Mouse (Mus musculus) monocyte, adult 5-6 weeks (primary cell): ENCODE results near the gene Mknk2. TPM values are rescaled to one million over a fixed set of nuclear protein-coding genes. Genes with fewer than 3 reads are reported as not detected.

Source experiments
- ATAC-seq: fragments of 153-309, 156-312 bp; replicated peaks from 2 replicates; pipeline ENCODE4 v1.8.0; 2017; ENCODE audit warnings: mild to moderate bottlenecking; ENCODE audit not compliant: low TSS enrichment, insufficient number of reproducible peaks, severe bottlenecking, poor library complexity, low FRiP score
- total RNA-seq: library from RNA; stranded (forward); fragments of 200-1000, 200-491, 200-594 nt; gene quantifications from 3 replicates; pipeline ENCODE4 v1.2.3, GENCODE M21; 2017

The Mknk2 gene
- total RNA-seq, 1 experiment from 2014 or later, result 94.0 TPM

DNA sequence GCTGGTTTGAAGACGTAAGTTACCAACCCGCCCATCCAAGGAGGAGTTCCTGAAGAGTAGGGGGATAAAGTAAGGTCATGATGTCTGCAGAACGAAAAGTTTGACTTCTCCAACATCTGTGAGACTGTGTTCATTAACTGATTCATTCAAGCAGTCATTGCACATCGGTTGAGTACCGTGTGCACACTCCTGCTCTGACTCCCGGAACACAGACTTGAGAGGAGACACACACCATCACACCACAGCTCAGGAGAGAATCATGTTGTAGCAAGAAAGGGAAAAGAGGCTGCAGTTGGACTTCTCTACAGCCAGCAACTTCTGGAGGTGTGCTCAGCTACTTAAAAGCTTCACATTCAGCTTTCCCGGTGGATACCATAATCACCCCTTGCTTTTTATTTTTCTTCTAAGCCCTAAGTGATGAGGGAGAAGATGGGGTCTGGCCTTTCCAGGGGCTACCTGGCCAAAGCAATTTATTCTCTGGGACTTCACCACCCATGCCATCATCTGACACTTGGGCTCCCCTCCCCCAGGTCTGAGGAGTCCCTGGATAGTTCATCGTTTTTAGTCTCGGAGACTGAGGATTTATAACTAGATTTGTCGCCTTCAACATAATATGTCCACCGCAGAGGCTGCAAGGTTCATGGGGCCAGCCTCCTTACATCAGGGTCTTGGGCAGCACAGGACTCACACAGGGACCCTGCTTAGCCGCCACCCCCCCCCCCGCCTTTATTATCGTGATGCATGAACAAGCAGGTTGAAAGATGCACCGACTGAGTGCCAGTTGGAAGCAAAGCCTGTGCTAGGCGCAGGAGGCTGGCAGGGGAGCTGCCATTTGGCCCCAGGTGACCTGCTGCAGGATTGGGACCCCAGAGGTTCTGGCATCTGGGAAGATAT lies 56.9 kb downstream of the Mknk2 start:
- ATAC-seq, result no peak

DNA sequence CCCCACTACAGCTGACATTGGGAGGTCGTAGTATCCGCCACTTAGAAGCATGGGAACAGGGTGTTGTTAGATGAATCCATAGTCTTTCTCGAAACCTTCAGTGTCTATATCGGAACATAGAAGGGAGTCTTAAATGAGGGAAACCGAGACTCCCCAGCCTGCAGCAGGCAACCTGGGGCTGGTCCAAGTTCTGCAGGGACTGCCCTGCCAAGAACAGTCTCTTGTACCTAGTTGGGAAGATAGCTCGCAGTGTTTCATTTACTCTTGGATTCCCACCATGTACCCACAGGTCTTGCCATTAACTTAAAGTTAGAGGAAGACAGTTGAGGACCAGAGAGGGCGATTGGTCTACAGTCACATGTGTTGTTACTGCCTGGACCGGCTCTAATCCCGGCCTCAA lies 57.5 kb downstream of the Mknk2 start:
- no peak for ATAC-seq

DNA sequence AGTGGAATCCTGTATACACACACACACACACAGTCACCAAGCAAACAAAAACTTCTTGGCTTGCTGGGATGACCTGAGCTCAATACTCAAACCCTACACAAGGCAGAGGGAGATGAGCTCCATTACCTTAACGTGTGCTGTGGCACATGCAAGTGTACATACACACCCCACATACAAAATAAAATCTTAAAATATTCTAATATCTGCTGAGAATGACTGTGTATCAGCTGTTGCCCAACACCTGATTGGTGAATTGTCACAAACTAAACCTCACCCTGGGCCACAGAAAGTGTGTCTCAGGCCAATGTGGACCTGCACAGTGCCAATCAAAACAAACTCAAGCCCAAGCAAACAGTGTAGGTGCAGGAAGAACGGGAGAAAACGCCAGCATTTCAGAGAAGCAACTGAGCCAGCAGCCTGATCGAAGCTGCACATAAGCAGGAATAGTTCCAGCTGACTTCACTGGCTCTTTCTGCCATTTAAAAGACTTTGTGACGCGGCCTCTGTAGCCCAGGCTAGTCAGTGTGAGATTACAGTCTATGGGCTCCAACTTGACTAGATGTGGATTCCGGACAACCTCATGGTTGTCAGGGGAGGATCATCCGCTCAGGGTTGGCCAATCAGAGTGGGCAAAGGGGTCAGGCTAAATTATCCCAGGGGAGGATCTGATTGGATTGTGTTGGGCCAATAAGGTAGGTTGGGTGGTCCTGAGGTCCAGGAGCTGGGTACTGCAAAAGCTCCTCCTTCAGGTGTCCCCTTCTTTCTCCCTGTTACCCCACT lies 58.3 kb downstream of the Mknk2 start:
- no peak for ATAC-seq

DNA sequence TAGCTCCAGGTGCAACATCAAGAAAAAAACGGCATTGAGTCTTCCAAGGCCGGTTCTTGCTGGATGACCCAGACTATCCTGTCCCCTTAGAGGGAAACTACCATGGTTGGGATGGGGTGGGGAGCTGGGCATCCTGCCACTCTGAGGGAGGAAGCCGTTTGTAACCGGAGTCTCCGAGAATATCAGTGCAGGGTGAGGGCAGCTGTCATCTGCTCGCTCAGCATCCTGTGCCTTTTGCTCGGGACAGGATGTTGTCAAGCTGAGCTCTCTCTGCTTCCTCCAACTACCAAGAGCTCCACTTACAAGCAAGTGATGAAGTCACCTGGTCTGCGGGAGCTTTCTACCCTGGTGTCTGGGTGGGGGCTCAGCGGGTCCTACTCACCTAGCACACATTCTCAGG lies 59.7 kb downstream of the Mknk2 start:
- ATAC-seq, result no peak

Other genes starting within 250 kb of the Mknk2 start
- 18.9 to 30.0 TPM (median 26.1 TPM) in 3 replicates for gene Tcf3, start 244.5 kb downstream of the Mknk2 start, total RNA-seq
- not detected in 3 replicates for gene Onecut3, start 183.3 kb downstream of the Mknk2 start, total RNA-seq
- 1.0 to 1.6 TPM in 2 of 3 replicates, not detected in the other for gene Atp8b3, start 139.0 kb downstream of the Mknk2 start, total RNA-seq
- gene Rexo1, start 116.6 kb downstream of the Mknk2 start, total RNA-seq, result 21.1 to 32.2 TPM (median 24.1 TPM) in 3 replicates
- 5.1 to 8.5 TPM (median 8.2 TPM) in 3 replicates for gene Klf16, start 100.8 kb downstream of the Mknk2 start, total RNA-seq
- gene Abhd17a, start 87.8 kb downstream of the Mknk2 start, total RNA-seq, result 15.2 to 20.8 TPM (median 17.0 TPM) in 3 replicates
- gene Scamp4, start 75.2 kb downstream of the Mknk2 start, total RNA-seq, result 6.0 to 11.2 TPM (median 7.9 TPM) in 3 replicates
- 1.8 TPM in 1 of 3 replicates, not detected in the others for gene Adat3, start 75.2 kb downstream of the Mknk2 start, total RNA-seq
- 0.78 to 1.0 TPM in 2 of 3 replicates, not detected in the other for gene Gm49322, start 72.1 kb downstream of the Mknk2 start, total RNA-seq
- 174 to 193 TPM (median 192 TPM) in 3 replicates for gene Csnk1g2, start 55.3 kb downstream of the Mknk2 start, total RNA-seq
- 14.6 to 23.9 TPM (median 23.1 TPM) in 3 replicates for gene Btbd2, start 21.0 kb downstream of the Mknk2 start, total RNA-seq
- gene Mob3a, start 23.9 kb upstream of the Mknk2 start, total RNA-seq, result 57.4 to 129 TPM (median 87.2 TPM) in 3 replicates
- gene Izumo4, start 24.1 kb upstream of the Mknk2 start, total RNA-seq, result 10.6 to 17.9 TPM (median 17.1 TPM) in 3 replicates
- 65.5 to 110 TPM (median 103 TPM) in 3 replicates for gene Ap3d1, start 64.2 kb upstream of the Mknk2 start, total RNA-seq
- 5.2 to 17.7 TPM (median 6.3 TPM) in 3 replicates for gene Dot1l, start 77.1 kb upstream of the Mknk2 start, total RNA-seq
- gene Sf3a2, start 120.1 kb upstream of the Mknk2 start, total RNA-seq, result 9.4 to 23.3 TPM (median 10.7 TPM) in 3 replicates
- gene Plekhj1, start 120.5 kb upstream of the Mknk2 start, total RNA-seq, result 29.4 to 59.3 TPM (median 41.3 TPM) in 3 replicates
- gene Amh, start 127.1 kb upstream of the Mknk2 start, total RNA-seq, result not detected in 3 replicates
- gene Jsrp1, start 135.4 kb upstream of the Mknk2 start, total RNA-seq, result not detected in 3 replicates
- gene Oaz1, start 148.5 kb upstream of the Mknk2 start, total RNA-seq, result 242 to 281 TPM (median 259 TPM) in 3 replicates
- not detected in 3 replicates for gene Lingo3, start 165.9 kb upstream of the Mknk2 start, total RNA-seq
- 78.9 to 86.7 TPM (median 80.7 TPM) in 3 replicates for gene Lsm7, start 177.1 kb upstream of the Mknk2 start, total RNA-seq
- 8.1 to 18.2 TPM (median 8.2 TPM) in 3 replicates for gene Sppl2b, start 177.2 kb upstream of the Mknk2 start, total RNA-seq
- gene Tmprss9, start 193.7 kb upstream of the Mknk2 start, total RNA-seq, result not detected in 3 replicates
- 14.6 to 43.9 TPM (median 30.8 TPM) in 3 replicates for gene Timm13, start 222.9 kb upstream of the Mknk2 start, total RNA-seq
- 2.3 to 8.5 TPM (median 3.8 TPM) in 3 replicates for gene Lmnb2, start 240.1 kb upstream of the Mknk2 start, total RNA-seq